Mouse (Mus musculus) inflammation-experienced regulatory T-cells, adult 6 months (primary cell): Measurements from ENCODE around the gene Nlrp4a. TPM values are rescaled to one million over a fixed set of nuclear protein-coding genes. Genes with fewer than 3 reads are reported as not detected.
"Not testable (repeated sequence)": the region's sequence is repeated elsewhere in the genome, so short reads cannot be mapped to it uniquely, and the experiment has no call there.

Experiments used
- ATAC-seq: one replicate; pipeline ENCODE4 v1.8.0; 2017
- polyA plus RNA-seq, 3 experiments: library from polyadenylated mRNA; unstranded; fragments of 100-300 nt; shearing (Covaris generic); gene quantifications; one replicate each; pipeline ENCODE4 v1.2.1; 2017

Nlrp4a gene
- polyA plus RNA-seq: not detected

GRCm38 (mm10) chr7:26434813-26435212, at the start of gene Nlrp4a:
Gene Nlrp4a, plus strand, starts transcription at chr7:26435113.
- ATAC-seq: no peak

DNA sequence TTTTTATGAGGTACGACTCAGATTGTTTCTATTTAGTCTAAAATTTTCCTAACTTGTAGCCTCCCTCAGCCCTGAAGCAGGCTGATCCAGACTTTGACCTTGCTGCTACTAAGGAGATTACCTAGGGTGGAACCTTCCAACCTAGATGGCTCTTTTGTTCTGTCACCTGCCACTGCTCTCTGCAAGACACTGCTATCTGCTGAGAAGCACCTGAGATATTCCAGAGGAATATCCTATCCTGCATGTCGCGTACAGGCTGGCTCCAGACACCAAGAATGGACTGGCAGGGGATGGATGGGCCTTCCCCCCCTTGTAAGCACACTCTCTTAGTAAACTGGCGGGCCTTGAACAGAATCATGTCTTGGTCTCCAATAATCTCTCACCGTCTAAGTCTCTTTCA, 48.2 kb upstream of the Nlrp4a start:
- not testable (repeated sequence) for ATAC-seq

DNA sequence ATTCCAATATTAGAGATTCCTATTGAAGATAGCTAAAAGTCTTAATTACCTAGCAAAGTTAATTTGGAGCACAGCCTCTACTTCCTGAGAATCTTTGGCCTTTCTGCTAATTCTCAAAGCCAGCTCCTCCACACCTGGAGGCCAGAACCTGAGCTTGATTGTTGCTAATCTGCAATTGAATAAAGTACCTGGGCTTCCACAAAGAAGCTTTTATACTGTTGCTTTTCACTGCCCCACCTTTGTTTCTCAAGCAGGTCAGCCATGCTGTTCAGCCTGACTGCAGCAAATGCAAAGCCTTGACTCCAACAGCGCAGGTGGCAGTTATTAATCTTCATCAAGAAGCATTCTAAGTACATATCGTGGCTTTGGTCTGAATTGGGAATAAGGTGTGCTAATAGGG, 43.8 kb upstream of the Nlrp4a start:
- ATAC-seq: not testable (repeated sequence)

DNA sequence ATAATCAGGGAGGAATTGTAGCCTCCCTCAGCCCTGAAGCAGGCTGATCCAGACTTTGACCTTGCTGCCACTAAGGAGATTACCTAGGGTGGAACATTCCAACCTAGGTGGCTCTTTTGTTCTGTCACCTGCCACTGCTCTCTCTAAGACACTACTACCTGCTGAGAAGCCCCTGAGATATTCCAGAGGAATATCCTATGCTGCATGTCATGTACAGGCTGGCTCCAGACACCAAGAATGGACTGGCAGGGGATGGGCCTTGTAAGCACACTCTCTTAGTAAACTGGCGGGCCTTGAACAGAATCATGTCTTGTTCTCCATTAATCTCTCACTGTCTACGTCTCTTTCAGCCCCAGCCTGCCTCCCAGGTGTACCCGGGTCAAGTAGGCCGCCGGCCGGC, 43.1 kb upstream of the Nlrp4a start:
- ATAC-seq: not testable (repeated sequence)

DNA sequence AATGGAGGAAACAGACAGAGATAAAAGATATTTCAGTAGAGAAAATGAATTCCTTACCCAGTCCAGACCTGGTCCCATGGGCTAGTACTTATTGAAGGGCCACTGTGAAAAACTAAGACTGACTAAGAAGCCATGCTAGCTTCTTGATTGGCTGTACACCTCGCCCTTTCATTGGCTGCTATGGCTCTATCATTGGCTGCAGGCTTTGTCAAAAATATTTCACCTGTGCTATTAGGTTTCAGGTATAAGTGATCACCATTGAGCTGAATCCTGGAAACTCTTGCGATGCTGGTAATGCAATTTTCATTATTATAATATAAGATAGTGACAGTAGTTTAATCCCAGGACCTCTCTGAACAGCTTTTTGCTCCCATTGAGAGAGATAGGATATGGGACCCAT, 31.3 kb upstream of the Nlrp4a start, which contains the start of gene Nlrp9c:
Nlrp9c (minus strand) TSS at position 101 of the 400 bp plus-strand sequence.
- ATAC-seq: not testable (repeated sequence)

- no peak for ATAC-seq
These were observed 41.8 kb downstream of the Nlrp4a start for GRCm38 (mm10) chr7:26476690-26477089.

DNA sequence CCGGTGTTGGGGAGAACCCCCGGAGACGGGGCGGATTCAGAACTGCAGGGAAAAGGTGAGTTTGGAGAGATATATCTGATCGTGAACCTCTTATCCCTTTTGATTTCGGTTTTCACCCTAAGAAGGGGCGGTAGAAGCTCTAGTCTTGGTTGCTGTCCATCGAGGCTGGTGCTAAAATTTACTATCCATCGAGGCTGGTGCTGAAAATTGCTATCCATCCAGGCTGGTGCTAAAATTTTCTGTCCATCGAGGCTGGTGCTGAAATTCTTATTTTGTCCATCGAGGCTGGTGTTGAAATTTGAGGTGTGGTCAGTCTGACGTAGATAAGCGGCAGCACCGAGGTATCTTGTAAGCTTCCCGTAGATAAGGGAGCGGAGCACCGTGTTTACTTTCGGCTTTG, 54.6 kb downstream of the Nlrp4a start:
- ATAC-seq: not testable (repeated sequence)

Other genes starting within 250 kb of the Nlrp4a start
- gene Vmn1r184, start 174.8 kb upstream of the Nlrp4a start, polyA plus RNA-seq: under 1 TPM in 1 of 3 experiments, not detected in 2; 0.17 TPM
- gene Cyp2a4, start 127.9 kb upstream of the Nlrp4a start, polyA plus RNA-seq: not detected
- gene Nlrp9c, start 31.4 kb upstream of the Nlrp4a start, polyA plus RNA-seq: not detected
- not detected for gene Nlrp9a, start 99.9 kb downstream of the Nlrp4a start, polyA plus RNA-seq
- under 1 TPM in 1 of 3 experiments, not detected in 2; 0.28 TPM for gene Vmn1r185, start 183.4 kb downstream of the Nlrp4a start, polyA plus RNA-seq